Mouse (Mus musculus): ENCODE measurements at regions not wholly inside any gene's neighbourhood (a gene's known extent, or its start where the extent isn't known, plus 50 kb on each side); places are given as distances from the start of the nearest gene placed in this dataset.

DNA sequence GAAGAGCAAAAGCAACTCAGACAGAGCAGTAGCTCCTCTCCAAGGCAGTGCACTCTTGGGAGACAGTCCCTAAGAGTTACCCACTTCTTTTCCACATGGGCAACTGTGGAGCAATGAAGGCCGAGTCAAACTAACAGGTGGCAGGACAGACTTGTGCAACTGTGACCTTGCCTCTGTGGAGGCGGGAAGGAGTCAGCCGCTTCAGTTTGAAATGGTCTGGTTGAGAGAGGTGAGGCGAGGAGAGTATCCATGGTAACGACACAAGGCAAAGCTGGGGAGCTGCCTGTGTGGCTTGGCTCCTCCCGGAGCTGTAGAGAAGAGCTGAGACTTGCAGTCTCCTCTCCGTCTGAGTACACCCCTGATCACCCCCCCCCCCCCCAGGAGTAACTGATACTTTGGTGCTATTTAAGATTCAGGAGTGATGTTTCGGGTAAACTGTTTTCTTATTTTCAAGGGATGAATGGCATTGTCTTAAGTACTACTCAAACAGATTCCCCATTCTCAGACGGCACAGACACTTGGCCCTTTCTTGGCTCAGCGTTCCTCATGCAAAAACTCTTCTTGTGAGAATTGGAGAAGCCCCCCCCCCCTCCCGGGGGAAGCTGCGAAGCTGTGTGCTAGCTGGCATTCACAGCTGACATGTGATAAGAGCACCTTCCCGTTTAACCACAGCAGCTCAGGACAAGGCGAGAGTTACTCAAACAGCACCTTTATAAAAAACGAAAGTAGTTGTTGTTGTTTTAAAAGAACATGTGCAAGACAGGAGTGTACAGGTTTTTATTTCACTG lies 54.9 kb upstream of the Chst1 start:
- WGBS, result 12% methylated on average over 15 of the region's 15 CpGs
- 0 out of 2 replicates have a peak overlapping the region, but pooled peaks have one; percentile 5 for H3K4me3 ChIP-seq
- no peak overlapping the region for H3K27ac ChIP-seq
- H3K27me3 ChIP-seq (ENCODE audit: insufficient read depth, poor library complexity, severe bottlenecking), result peaks cover 29% of the 10 kb centered on the region; the same call in 1 of the 2 replicates
- no peaks in the 10 kb centered on the region for H3K36me3 ChIP-seq
- no peaks in the 10 kb centered on the region for H3K9me3 ChIP-seq
- DNase-seq (ENCODE audit: low spot score), result no peak
- H3K4me1 ChIP-seq, result peaks cover 25% of the 10 kb centered on the region

DNA sequence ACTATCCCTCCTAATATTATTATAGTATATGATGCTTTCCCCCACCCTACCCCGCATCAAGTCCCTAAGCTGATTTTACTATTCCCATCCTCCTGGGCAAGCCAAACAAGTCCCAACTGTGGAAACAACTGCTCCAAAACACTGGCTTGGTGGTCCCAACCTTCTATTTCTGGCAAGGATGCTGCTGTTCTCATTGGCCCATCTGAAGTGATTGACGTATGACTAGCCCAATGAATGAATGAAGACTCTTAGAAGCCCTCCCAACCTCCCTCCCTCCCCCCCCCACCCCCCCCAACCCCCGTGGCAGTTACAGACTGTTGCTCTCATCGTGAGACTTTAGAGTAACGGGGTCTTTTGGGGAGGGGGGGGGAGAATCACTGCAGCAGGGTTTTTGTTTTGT lies 58.7 kb upstream of the Chst1 start:
- 59% methylated on average over 5 of the region's 5 CpGs for WGBS
- H3K36me3 ChIP-seq, result no peaks in the 10 kb centered on the region
- no peak for DNase-seq (ENCODE audit: low spot score)
- peaks cover 26% of the 10 kb centered on the region; the same call in 1 of the 2 replicates for H3K27me3 ChIP-seq (ENCODE audit: insufficient read depth, poor library complexity, severe bottlenecking)
- no peak overlapping the region for H3K4me3 ChIP-seq
- no peaks in the 10 kb centered on the region for H3K9me3 ChIP-seq
- no peak overlapping the region for H3K27ac ChIP-seq
- peaks cover 19% of the 10 kb centered on the region for H3K4me1 ChIP-seq

DNA sequence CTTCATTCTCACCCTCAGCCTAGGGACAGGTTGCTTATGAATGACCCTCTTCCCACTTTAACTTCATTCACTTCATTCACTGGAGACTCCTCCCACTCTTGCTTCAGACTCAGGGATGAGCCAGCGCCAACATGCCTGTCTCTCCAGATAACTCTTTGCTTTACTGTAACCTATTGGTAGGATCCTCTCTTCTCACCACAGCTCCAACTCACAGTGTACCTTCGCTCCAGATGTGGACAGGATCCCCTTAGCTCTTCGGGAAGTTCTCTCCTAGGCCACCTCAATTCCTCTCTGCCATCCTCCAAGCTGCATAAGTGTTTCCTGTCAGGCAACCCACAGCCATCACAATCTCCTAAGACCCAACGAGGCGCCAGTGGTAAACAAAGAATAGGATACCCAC lies 67.5 kb upstream of the Chst1 start:
- no peak overlapping the region for H3K27ac ChIP-seq
- H3K36me3 ChIP-seq, result no peaks in the 10 kb centered on the region
- peaks cover 11% of the 10 kb centered on the region for H3K4me1 ChIP-seq
- no peak overlapping the region for H3K4me3 ChIP-seq
- peak; percentile 63 for DNase-seq (ENCODE audit: low spot score)
- 75% methylated on average over 5 of the region's 5 CpGs for WGBS
- H3K27me3 ChIP-seq (ENCODE audit: insufficient read depth, poor library complexity, severe bottlenecking), result no peaks in the 10 kb centered on the region
- H3K9me3 ChIP-seq, result no peaks in the 10 kb centered on the region

DNA sequence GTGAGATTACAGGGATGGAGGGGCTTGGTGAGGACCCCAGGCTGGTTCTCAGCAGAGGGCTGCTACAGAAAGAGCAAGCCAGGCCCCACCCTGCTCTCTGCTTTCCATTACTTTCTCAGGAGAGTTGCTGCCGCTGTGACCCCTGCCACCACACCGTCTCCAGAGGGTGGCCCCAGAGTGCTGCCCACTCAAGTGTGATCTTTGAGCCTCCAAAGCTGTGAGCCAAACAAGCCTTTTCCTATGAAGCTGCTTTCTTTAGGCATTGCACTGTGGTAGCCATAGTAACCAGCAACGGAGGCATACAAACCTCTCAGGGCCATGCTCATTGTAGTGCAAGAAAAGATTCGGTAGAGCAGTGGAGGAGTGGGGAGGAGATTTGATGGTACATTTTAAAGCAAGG lies 68.8 kb upstream of the Chst1 start:
- WGBS, result 77% methylated on average over 4 of the region's 4 CpGs
- peak; percentile 33 for DNase-seq (ENCODE audit: low spot score)
- H3K36me3 ChIP-seq, result no peaks in the 10 kb centered on the region
- H3K4me1 ChIP-seq, result peaks cover 16% of the 10 kb centered on the region
- no peak overlapping the region for H3K4me3 ChIP-seq
- H3K27ac ChIP-seq, result no peak overlapping the region
- H3K9me3 ChIP-seq, result no peaks in the 10 kb centered on the region
- peaks cover 11% of the 10 kb centered on the region; the same call in 1 of the 2 replicates for H3K27me3 ChIP-seq (ENCODE audit: insufficient read depth, poor library complexity, severe bottlenecking)

DNA sequence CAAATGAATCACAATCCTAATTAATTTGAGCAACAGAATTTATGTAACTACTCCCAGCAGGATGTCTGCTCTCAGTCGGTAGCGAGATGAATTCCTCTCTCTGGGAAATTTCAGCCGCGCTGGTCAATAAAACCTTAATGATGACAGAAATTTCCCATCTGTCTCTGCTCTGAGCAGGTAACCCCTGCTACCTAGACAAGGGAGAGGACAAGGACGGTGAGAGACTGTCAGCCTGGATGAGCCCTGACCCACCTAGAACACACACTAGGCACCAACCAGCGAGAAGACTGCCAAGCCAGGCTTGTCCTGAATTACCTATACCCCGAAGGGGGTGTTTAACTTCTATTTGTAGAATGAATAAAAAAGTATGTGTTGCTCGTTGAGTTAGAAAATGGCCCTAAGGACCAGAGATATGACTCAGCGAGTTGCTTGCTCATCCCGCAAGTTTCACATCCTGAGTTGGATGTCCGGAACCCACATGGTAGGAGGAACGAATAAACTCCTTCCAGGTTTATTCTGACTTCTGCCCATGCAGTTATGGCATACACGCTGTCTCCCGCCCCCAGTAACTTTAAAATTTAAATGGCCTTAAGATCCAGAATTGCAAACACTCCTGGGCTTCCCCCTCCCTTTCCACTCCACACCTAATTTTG lies 69.5 kb upstream of the Slc35c1 start:
- H3K27ac ChIP-seq, result peak overlapping the region; percentile 88
- H3K27me3 ChIP-seq (ENCODE audit: insufficient read depth, poor library complexity, severe bottlenecking), result peaks cover 11% of the 10 kb centered on the region; the same call in 1 of the 2 replicates
- no peaks in the 10 kb centered on the region for H3K9me3 ChIP-seq
- H3K4me3 ChIP-seq, result peak overlapping the region; percentile 62
- H3K4me1 ChIP-seq, result peaks cover 19% of the 10 kb centered on the region
- 48% methylated on average over 14 of the region's 14 CpGs for WGBS
- H3K36me3 ChIP-seq, result no peaks in the 10 kb centered on the region
- DNase-seq (ENCODE audit: low spot score), result peak; percentile 43

DNA sequence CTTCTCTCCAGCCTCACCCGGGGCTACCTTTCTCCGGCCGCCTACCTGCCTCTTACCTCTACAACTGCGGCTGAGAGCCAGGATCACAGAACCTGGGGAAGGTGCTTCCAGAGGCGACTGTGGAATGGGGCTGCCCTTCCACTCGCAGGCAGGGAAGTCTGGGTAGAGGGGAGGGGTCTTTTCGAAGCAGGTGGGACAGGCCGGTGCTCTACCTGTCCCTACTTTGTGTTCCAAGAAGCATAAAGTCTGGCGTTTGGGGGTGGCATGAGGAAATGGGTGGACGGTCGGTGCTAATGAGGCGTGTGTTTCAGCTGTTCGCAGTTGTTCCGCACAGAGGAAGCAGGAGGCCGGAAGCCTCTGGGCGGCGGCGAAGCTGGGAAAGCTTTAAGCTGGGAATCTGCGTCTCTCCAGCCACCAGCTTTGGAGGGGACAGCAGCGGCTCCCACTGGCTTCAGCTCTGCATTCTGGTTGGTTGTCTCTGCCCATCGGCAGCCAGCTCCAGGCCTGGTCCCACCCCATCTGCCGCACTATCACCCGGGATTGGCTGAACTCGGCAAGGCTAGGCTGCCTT lies 68.8 kb upstream of the Slc35c1 start:
- DNase-seq (ENCODE audit: low spot score), result peak; percentile 93
- no peaks in the 10 kb centered on the region for H3K9me3 ChIP-seq
- H3K27ac ChIP-seq, result peak overlapping the region; percentile 88
- peaks cover 19% of the 10 kb centered on the region for H3K4me1 ChIP-seq
- H3K27me3 ChIP-seq (ENCODE audit: insufficient read depth, poor library complexity, severe bottlenecking), result peaks cover 11% of the 10 kb centered on the region; the same call in 1 of the 2 replicates
- H3K4me3 ChIP-seq, result peak overlapping the region; percentile 62
- WGBS, result 6% methylated on average over 24 of the region's 24 CpGs
- H3K36me3 ChIP-seq, result no peaks in the 10 kb centered on the region

DNA sequence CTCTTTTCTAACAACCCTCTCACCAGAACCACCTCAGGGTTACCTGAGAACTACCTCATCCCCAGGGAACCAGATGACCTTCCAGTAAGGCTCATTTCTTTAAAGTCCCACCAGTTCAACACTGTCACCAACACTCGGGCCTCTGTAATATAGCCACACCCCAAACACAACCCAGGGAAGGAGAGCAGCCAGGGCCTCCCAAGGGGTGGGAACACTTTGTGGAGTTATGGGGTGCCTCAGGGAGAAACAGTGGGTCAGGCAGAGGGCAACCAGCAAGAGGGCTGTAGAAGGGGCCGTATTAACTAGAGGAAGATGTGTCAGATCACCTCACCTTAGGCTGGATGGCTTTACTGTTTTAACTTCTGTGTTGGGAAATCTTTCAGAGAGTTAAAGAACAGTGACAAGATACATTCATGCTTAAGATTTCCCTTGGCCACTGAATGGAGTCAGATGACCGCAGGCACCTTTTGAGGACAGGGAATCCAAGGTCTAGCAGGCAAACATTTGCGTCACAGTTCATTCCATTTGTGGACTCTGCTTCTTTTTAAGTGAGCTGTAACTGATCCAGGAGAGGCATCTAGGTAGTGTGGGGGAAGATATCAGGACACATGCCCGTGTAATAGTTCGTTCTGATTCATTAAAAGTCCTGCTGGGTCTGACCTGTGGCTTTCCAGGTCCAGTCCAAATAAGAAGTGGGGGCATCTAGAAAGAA lies 67.9 kb upstream of the Slc35c1 start:
- no peak overlapping the region for H3K27ac ChIP-seq
- peak overlapping the region; percentile 62; the same call in 1 of the 2 replicates for H3K4me3 ChIP-seq
- WGBS, result 86% methylated on average over 6 of the region's 6 CpGs
- peaks cover 19% of the 10 kb centered on the region for H3K4me1 ChIP-seq
- peaks cover 11% of the 10 kb centered on the region; the same call in 1 of the 2 replicates for H3K27me3 ChIP-seq (ENCODE audit: insufficient read depth, poor library complexity, severe bottlenecking)
- DNase-seq (ENCODE audit: low spot score), result peak; percentile 54
- H3K36me3 ChIP-seq, result no peaks in the 10 kb centered on the region
- H3K9me3 ChIP-seq, result no peaks in the 10 kb centered on the region

DNA sequence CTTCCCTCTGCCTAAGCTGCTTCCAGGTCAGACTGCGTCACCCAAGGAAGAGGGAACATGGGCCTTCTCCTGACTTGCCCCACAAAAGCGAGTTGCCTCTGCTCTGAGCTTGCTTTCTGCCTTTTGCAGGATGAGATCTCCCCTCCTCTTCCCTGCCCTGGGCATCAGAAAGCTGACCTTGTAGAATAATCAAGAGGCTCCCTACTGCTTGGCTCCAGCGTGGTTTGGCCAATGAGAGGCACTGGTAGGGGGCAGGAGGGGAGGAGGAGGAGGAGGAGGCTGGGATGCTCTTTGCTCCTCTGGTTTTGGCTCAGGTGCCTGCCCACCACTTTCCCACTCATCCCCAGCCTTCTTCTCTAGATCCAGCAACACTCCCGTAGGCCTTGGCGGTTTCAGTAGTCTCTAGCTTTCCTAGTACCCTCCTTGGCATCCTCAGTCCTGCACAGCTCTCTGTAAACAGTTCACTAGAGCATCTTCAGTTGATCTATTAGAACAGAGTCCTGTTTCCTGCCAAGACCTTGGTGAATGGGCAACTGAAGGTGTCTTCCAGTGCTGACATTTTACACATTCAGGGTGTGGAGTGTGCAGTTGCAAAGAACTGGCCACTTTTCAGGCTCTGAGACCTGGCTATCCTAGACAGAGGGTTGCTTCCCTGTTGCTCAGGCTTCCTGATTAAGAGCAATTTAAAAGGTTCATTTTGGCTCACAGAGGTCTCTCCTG lies 66.5 kb upstream of the Slc35c1 start:
- peak; percentile 71 for DNase-seq (ENCODE audit: low spot score)
- peaks cover 19% of the 10 kb centered on the region for H3K4me1 ChIP-seq
- 71% methylated on average over 5 of the region's 5 CpGs for WGBS
- H3K4me3 ChIP-seq, result no peak overlapping the region
- H3K27me3 ChIP-seq (ENCODE audit: insufficient read depth, poor library complexity, severe bottlenecking), result peaks cover 11% of the 10 kb centered on the region; the same call in 1 of the 2 replicates
- no peaks in the 10 kb centered on the region for H3K36me3 ChIP-seq
- no peaks in the 10 kb centered on the region for H3K9me3 ChIP-seq
- H3K27ac ChIP-seq, result no peak overlapping the region

DNA sequence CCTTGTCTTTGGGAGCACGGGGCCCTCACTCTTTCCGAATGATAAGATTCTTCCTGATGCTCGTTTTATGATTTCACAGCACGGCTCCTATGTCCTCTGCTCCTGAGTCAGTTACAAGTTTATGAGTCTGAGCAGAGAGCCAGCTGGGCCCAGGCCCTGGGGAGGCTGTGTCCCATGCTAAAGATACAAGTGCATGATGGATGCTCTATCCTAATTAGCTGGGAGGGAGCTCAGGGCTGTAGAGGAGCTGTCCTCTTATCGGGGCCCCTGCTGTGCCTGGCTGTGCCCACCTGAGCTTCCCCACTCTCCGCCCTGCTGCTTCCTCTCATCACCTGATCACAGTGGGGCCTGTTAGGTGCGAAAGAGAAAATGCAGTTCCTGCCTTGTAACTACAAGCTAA lies 65.3 kb upstream of the Slc35c1 start:
- H3K27ac ChIP-seq, result no peak overlapping the region
- H3K9me3 ChIP-seq, result no peaks in the 10 kb centered on the region
- H3K27me3 ChIP-seq (ENCODE audit: insufficient read depth, poor library complexity, severe bottlenecking), result peaks cover 11% of the 10 kb centered on the region; the same call in 1 of the 2 replicates
- no peak overlapping the region for H3K4me3 ChIP-seq
- H3K4me1 ChIP-seq, result peaks cover 19% of the 10 kb centered on the region
- no peaks in the 10 kb centered on the region for H3K36me3 ChIP-seq
- peak; percentile 47 for DNase-seq (ENCODE audit: low spot score)
- WGBS, result 25% methylated on average over 7 of the region's 7 CpGs

DNA sequence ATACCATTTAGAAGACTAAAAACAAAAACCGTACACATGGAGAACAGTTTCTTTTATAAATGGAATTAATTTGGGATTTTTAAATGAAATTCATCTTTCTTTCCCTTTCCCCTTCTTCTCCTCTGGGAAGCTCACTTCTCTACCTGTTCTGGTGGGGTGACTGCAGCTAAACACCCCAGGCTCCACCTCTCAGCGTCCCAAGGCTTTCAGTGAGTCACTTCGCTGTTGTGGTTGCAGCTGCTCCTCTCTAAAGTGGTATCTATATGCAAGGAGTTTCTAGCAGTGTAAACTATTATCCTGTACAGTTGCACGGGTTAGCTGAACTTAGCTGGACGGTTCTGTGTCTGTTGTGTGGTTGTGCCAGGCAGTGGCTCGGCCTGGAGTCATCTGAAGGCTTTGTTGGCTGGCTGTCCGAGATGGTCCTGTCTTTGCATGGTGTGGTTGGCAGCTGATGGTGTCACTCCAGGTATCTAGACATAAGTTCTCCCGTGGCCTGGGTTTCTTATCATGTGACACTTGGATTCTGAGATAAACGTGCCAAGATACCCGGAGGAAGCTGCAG lies 64.8 kb upstream of the Slc35c1 start:
- no peak overlapping the region for H3K4me3 ChIP-seq
- no peaks in the 10 kb centered on the region for H3K9me3 ChIP-seq
- no peaks in the 10 kb centered on the region for H3K36me3 ChIP-seq
- peaks cover 19% of the 10 kb centered on the region for H3K4me1 ChIP-seq
- no peak overlapping the region for H3K27ac ChIP-seq
- DNase-seq (ENCODE audit: low spot score), result peak; percentile 68
- WGBS, result 50% methylated on average over 10 of the region's 10 CpGs
- H3K27me3 ChIP-seq (ENCODE audit: insufficient read depth, poor library complexity, severe bottlenecking), result peaks cover 11% of the 10 kb centered on the region; the same call in 1 of the 2 replicates

DNA sequence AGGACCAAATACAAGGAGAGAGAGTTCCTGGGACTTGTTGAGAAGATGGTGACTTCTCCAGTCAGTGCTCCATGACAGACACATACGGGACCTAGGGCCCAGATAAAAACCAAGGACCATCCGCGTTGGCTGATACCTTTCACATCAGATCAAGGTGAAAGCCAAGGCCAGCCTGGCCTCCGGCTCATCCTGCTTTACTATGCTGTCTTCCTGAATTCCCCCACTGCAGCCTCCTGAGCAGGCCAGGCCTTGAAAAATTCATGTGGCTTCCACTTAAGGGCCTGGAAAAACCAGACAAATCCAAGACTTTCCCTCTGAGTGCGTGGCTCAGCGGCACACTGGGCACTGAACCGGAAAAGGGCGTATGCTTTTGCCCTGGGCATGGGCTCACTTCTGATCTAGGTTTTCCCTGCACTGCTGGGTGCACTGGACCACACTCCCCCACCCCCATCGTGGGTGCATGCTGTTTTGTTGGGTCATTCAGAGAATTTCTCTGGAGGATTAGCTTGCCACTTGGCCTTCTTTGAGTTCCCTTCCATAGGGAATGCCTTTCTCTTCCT lies 64.1 kb upstream of the Slc35c1 start:
- peak; percentile 57 for DNase-seq (ENCODE audit: low spot score)

More for the DNA sequence above, 64.1 kb upstream of the Slc35c1 start:
- WGBS, result 85% methylated on average over 9 of the region's 9 CpGs
- Histone ChIP-seq H3K9me3 (no peaks in the 10 kb centered on the region), H3K27me3 (ENCODE audit: insufficient read depth, poor library complexity, severe bottlenecking) (peaks cover 11% of the 10 kb centered on the region; the same call in 1 of the 2 replicates), H3K36me3 (no peaks in the 10 kb centered on the region), H3K4me3 (no peak overlapping the region), H3K27ac (no peak overlapping the region), H3K4me1 (peaks cover 14% of the 10 kb centered on the region)

Data from heart, embryonic 10.5 days (tissue).